Mouse (Mus musculus) thymus, adult 2 months (tissue): ENCODE results near the gene Prpf40a. TPM values are rescaled to one million over a fixed set of nuclear protein-coding genes. Genes with fewer than 3 reads are reported as not detected.

Experiments used
- DNase-seq: peaks from one replicate; pipeline ENCODE4 v3.0.0; 2021
- H3K27ac ChIP-seq: fragments of 200-500 bp; 2 replicates; pipeline ENCODE4 v1.5.1; 2012; ENCODE audit warnings: low read length, control low read depth; ENCODE audit not compliant: control insufficient read depth, insufficient read depth
- H3K27me3 ChIP-seq: fragments of 200-500 bp; 2 replicates; pipeline ENCODE4 v1.6.1; 2012; ENCODE audit warnings: mild to moderate bottlenecking, low read length, moderate library complexity, mixed read lengths; ENCODE audit not compliant: control insufficient read depth, insufficient read depth
- H3K36me3 ChIP-seq: fragments of 200-500 bp; 2 replicates; pipeline ENCODE4 v1.6.1; 2012; ENCODE audit warnings: mild to moderate bottlenecking, low read length, moderate library complexity; ENCODE audit not compliant: control insufficient read depth, insufficient read depth
- H3K4me1 ChIP-seq: fragments of 200-500 bp; replicated peaks from 2 replicates; pipeline ENCODE4 v1.6.1; 2012; ENCODE audit warnings: low read length; ENCODE audit not compliant: control insufficient read depth, insufficient read depth
- H3K4me3 ChIP-seq: fragments of 200-500 bp; 2 replicates; pipeline ENCODE4 v1.5.1; 2012; ENCODE audit warnings: mild to moderate bottlenecking, low read length, control low read depth, moderate library complexity; ENCODE audit not compliant: control insufficient read depth, insufficient read depth
- CTCF ChIP-seq: fragments of 200-500 bp; IDR thresholded peaks from 2 replicates; pipeline ENCODE4 v1.5.1; 2012; ENCODE audit warnings: mild to moderate bottlenecking, control low read depth, low read length, moderate library complexity, borderline replicate concordance; ENCODE audit not compliant: control insufficient read depth, poor library complexity, insufficient read depth; ENCODE audit errors: extremely low read depth
- POLR2A ChIP-seq: fragments of 200-500 bp; IDR thresholded peaks from 2 replicates; pipeline ENCODE4 v1.6.1; 2012; ENCODE audit warnings: mild to moderate bottlenecking, low read length, control low read depth, moderate library complexity; ENCODE audit not compliant: control insufficient read depth, poor library complexity, insufficient read depth; ENCODE audit errors: extremely low read depth
- WGBS: fragments of 180-500 bp; shearing (Covaris S2); methylation state at CpG from one replicate; pipeline ENCODE4 v1.1.7; 2018; 5-methylcytosine and 5-hydroxymethylcytosine counted together
- polyA plus RNA-seq: library from polyadenylated mRNA; depleted of rRNA; stranded (reverse); fragments of >200 nt; gene quantifications from 2 replicates; pipeline ENCODE4 v1.2.3, GENCODE M21; 2012; rRNA removed

Gene Prpf40a
- polyA plus RNA-seq, 1 experiment = 58.2 TPM

DNA sequence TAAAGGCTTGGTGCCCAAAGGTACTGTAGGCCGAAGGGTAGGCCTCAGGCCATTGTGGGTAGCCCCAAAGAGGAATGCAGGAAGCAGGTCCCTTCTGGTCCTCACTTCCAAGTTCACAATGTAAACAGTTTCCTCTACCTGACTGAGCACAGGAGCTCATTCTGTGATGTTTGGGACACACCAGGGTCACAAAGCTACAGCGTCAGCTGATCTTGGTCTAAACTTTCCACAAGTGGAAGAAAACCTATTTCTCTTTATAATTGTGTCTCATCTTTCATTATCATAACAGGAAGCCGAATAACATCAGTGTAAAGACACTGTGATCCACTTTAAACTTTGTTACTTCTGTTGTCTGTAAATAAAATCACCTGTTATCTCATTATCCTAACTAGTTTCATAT, 95.6 kb downstream of the Prpf40a start:
- Histone ChIP-seq H3K4me1 (peaks cover 6% of the 10 kb centered on the region), H3K27ac (no peak overlapping the region), H3K27me3 (no peaks in the 10 kb centered on the region), H3K4me3 (no peak overlapping the region), H3K36me3 (no peaks in the 10 kb centered on the region)
- no peak for TF ChIP-seq POLR2A
- TF ChIP-seq CTCF = no peak
- 68% methylated on average over 3 of the region's 3 CpGs for WGBS
- no peak for DNase-seq

DNA sequence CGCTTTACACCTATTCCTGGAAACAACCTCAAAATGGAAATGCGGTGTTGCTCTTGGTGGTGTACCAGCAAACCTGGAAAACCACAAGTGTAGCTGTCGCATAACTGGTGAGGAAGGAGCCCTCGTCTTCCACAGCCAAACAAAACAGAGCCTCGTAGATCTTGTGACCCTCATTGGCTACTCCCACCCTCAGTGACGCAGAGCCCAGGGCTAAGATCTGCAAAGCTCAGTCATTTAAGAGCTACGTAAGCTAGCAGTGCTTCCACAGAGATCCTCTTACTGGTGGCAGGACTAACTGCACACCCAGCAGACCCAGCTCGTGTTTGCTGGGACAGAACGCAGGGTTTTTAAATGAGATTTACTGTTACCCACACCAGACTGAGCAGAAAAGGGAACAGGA, 96.1 kb downstream of the Prpf40a start:
- H3K36me3 ChIP-seq = no peaks in the 10 kb centered on the region
- H3K27me3 ChIP-seq = no peaks in the 10 kb centered on the region
- TF ChIP-seq POLR2A = no peak
- no peak for TF ChIP-seq CTCF
- DNase-seq = peak; percentile 2
- no peak overlapping the region for H3K27ac ChIP-seq
- WGBS = 11% methylated on average over 9 of the region's 9 CpGs
- H3K4me1 ChIP-seq = peaks cover 6% of the 10 kb centered on the region
- H3K4me3 ChIP-seq = no peak overlapping the region

DNA sequence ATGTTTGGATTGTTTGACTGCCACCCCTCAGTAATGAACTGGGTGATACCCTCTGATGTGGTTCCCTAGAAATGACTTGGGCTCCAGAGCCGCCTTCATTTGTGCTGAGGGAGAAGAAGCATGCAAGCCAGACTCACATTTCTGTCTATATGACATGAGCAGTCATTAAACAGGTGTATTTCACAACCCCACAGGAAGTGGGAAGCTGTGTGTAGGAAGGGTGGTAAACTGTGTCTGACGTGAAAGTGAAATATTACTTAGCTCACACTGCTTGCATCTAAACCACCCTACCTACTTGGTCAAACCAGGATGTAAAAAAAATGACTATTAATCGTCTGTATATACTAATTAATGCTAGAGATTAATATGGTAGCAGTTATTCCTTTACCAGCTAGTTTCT, 102.3 kb downstream of the Prpf40a start:
- no peaks in the 10 kb centered on the region for H3K36me3 ChIP-seq
- 8% methylated on average over 3 of the region's 3 CpGs for WGBS
- DNase-seq = peak; percentile 6
- no peak overlapping the region for H3K4me3 ChIP-seq
- TF ChIP-seq CTCF (no peak), POLR2A (no peak)
- H3K27me3 ChIP-seq = no peaks in the 10 kb centered on the region
- H3K27ac ChIP-seq = no peak overlapping the region
- H3K4me1 ChIP-seq = peaks cover 3% of the 10 kb centered on the region

DNA sequence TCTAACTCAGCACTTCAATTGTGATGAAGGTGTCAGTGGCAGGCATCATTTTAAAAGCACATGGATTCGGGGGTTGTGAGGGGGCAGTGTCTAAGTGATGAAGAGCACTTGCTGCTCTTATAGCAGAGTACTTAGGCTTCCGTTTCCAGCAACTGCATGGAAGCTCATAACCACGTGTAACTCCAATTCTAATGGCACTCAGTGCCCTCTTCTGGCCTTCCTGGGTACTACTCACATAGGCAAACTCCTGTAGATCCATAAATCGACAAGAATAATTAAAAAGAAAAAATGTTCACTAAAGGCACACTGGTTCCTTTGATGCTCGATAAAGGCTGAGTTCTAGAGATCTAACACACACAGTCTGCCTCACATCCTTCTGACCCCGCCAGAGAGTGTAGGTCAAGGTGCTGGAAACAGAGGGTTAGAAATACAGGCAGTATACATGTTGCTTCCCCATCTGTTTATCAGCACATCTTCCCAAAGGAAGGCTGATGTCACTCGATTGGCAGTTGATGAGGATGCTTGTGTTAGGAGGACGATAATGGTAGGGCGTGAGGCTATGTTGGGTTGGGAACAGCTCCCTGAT, 105.4 kb downstream of the Prpf40a start:
- 61% methylated on average over 9 of the region's 9 CpGs for WGBS
- Histone ChIP-seq H3K36me3 (no peaks in the 10 kb centered on the region), H3K27me3 (no peaks in the 10 kb centered on the region), H3K27ac (no peak overlapping the region), H3K4me1 (peaks cover 3% of the 10 kb centered on the region), H3K4me3 (no peak overlapping the region)
- no peak for TF ChIP-seq POLR2A
- TF ChIP-seq CTCF = no peak
- DNase-seq = peak; percentile 46

Other genes starting within 250 kb of the Prpf40a start
- gene Arl6ip6, start 442 bp upstream of the Prpf40a start, polyA plus RNA-seq = 22.1 and 26.5 TPM in 2 replicates